In genomic region chr9:32696717-32697116, GRCm38 (mm10) we compare ENCODE assay signal across 8 mouse cellular contexts.
DNase-seq lines count a peak whose midpoint lies in the region; ATAC-seq and TF ChIP-seq lines count a peak whose summit lies in the region.

No protein-coding gene starts in this region.

- no peak for TF ChIP-seq CTCF in midbrain, postnatal 0 days (IDR thresholded peaks at IDR 0.05)

- peaks cover 99% of the 10 kb centered on the region for H3K27me3 ChIP-seq in forebrain, embryonic 10.5 days (ENCODE audit: poor library complexity, severe bottlenecking)
- H3K27me3 ChIP-seq in hindbrain, embryonic 11.5 days (ENCODE audit: control insufficient read depth, insufficient read depth, low read length): peaks cover 45% of the 10 kb centered on the region
- 0 out of 2 replicates have a peak, but pooled peaks cover 3% of the 10 kb centered on the region for H3K27me3 ChIP-seq in limb, embryonic 13.5 days
- peaks cover 38% of the 10 kb centered on the region for H3K27me3 ChIP-seq in midbrain, postnatal 0 days (ENCODE audit: insufficient read depth, low read length)

- H3K36me3 ChIP-seq in forebrain, embryonic 10.5 days (replicated peaks): no peaks in the 10 kb centered on the region
- H3K36me3 ChIP-seq in hindbrain, embryonic 11.5 days (ENCODE audit: control insufficient read depth, insufficient read depth, low read length): no peaks in the 10 kb centered on the region
- H3K36me3 ChIP-seq in limb, embryonic 13.5 days: no peaks in the 10 kb centered on the region
- no peaks in the 10 kb centered on the region for H3K36me3 ChIP-seq in midbrain, postnatal 0 days (ENCODE audit: insufficient read depth, low read length)

- ATAC-seq in hindbrain, embryonic 11.5 days (ENCODE audit: low FRiP score): no peak
- 0 out of 2 replicates have a peak, but pooled peaks have one; percentile 12 for ATAC-seq in limb, embryonic 13.5 days (ENCODE audit: low FRiP score, low read depth)
- ATAC-seq in midbrain, postnatal 0 days (ENCODE audit: low FRiP score): no peak

- DNase-seq in 3134 (ENCODE audit: extremely low read depth, insufficient read length, low spot score) (peak; percentile 54), ES-CJ7 (ENCODE audit: low read depth, low spot score) (peak; percentile 4)
- no peak for DNase-seq in forebrain, embryonic 10.5 days (ENCODE audit: extremely low spot score, low spot score)
- DNase-seq in hindbrain, embryonic 11.5 days (ENCODE audit: low spot score): peak; percentile 42
- DNase-seq in midbrain, postnatal 0 days (ENCODE audit: low spot score): no peak
- no peak for DNase-seq in urinary bladder, adult 18-20 months (ENCODE audit: low spot score in 2 of 2)
- no peak for DNase-seq in layer of hippocampus, postnatal 25 days (ENCODE audit: extremely low spot score in 1 of 2, low spot score in 1 of 2)

- H3K27ac ChIP-seq in forebrain, embryonic 10.5 days: peak overlapping the region; percentile 80; the same call in 1 of the 2 replicates
- no peak overlapping the region for H3K27ac ChIP-seq in hindbrain, embryonic 11.5 days (ENCODE audit: low read depth, low read length)
- peak overlapping the region; percentile 90; the same call in 1 of the 2 replicates for H3K27ac ChIP-seq in limb, embryonic 13.5 days
- H3K27ac ChIP-seq in midbrain, postnatal 0 days (ENCODE audit: low read depth, low read length): no peak overlapping the region

- no peaks in the 10 kb centered on the region for H3K9me3 ChIP-seq in forebrain, embryonic 10.5 days
- no peaks in the 10 kb centered on the region for H3K9me3 ChIP-seq in hindbrain, embryonic 11.5 days (ENCODE audit: control insufficient read depth, low read length)
- no peaks in the 10 kb centered on the region for H3K9me3 ChIP-seq in limb, embryonic 13.5 days
- no peaks in the 10 kb centered on the region for H3K9me3 ChIP-seq in midbrain, postnatal 0 days (ENCODE audit: low read length)

- H3K4me1 ChIP-seq in forebrain, embryonic 10.5 days: peaks cover 18% of the 10 kb centered on the region
- H3K4me1 ChIP-seq in hindbrain, embryonic 11.5 days (replicated peaks; ENCODE audit: control insufficient read depth, insufficient read depth, low read length): no peaks in the 10 kb centered on the region
- H3K4me1 ChIP-seq in limb, embryonic 13.5 days: peaks cover 43% of the 10 kb centered on the region
- H3K4me1 ChIP-seq in midbrain, postnatal 0 days (ENCODE audit: insufficient read depth, low read length): no peaks in the 10 kb centered on the region

- H3K4me3 ChIP-seq in forebrain, embryonic 10.5 days: peak overlapping the region; percentile 60
- peak overlapping the region; percentile 54 for H3K4me3 ChIP-seq in hindbrain, embryonic 11.5 days (ENCODE audit: low read depth, low read length)
- peak overlapping the region; percentile 68 for H3K4me3 ChIP-seq in limb, embryonic 13.5 days
- H3K4me3 ChIP-seq in midbrain, postnatal 0 days (ENCODE audit: low read depth, low read length): peak overlapping the region; percentile 65

- peak overlapping the region; percentile 54 for H3K4me2 ChIP-seq in hindbrain, embryonic 11.5 days (replicated peaks; ENCODE audit: low read depth, low read length)
- H3K4me2 ChIP-seq in limb, embryonic 13.5 days (replicated peaks): peak overlapping the region; percentile 73
- H3K4me2 ChIP-seq in midbrain, postnatal 0 days (ENCODE audit: low read depth, low read length, poor library complexity, severe bottlenecking): peak overlapping the region; percentile 92

- WGBS in forebrain, embryonic 10.5 days: 7% methylated on average over 7 of the region's 7 CpGs
- WGBS in hindbrain, embryonic 11.5 days: 9% methylated on average over 7 of the region's 7 CpGs
- 4% methylated on average over 7 of the region's 7 CpGs for WGBS in limb, embryonic 13.5 days
- WGBS in midbrain, postnatal 0 days: 17% methylated on average over 7 of the region's 7 CpGs

- H3K9ac ChIP-seq in hindbrain, embryonic 11.5 days (ENCODE audit: low read depth, low read length): no peak overlapping the region
- peak overlapping the region; percentile 85 for H3K9ac ChIP-seq in limb, embryonic 13.5 days
- H3K9ac ChIP-seq in midbrain, postnatal 0 days (replicated peaks; ENCODE audit: low read length, poor library complexity, severe bottlenecking): no peak overlapping the region

Comparison
In these comparisons a context has a peak if more than half of its experiments do, and no peak if none do; other contexts are left out.
1. DNase-seq: peak in 3134 (single experiment), ES-CJ7 (single experiment) and hindbrain, embryonic 11.5 days (single experiment); none in forebrain, embryonic 10.5 days (single experiment), midbrain, postnatal 0 days (single experiment), urinary bladder, adult 18-20 months (0 of 2) and layer of hippocampus, postnatal 25 days (0 of 2).
2. H3K27ac ChIP-seq: peak in forebrain, embryonic 10.5 days (single experiment) and limb, embryonic 13.5 days (single experiment); none in hindbrain, embryonic 11.5 days (single experiment) and midbrain, postnatal 0 days (single experiment).
3. Peak in every context shown above with its lines, with median percentiles within 50 percentile points of each other: H3K4me3 ChIP-seq and H3K4me2 ChIP-seq.